Mouse (Mus musculus): ENCODE measurements around the gene Gm44503. TPM values are rescaled to one million over a fixed set of nuclear protein-coding genes. Genes with fewer than 3 reads are reported as not detected.

The Gm44503 gene
- polyA plus RNA-seq, 1 experiment from 2014 or later: not detected

DNA sequence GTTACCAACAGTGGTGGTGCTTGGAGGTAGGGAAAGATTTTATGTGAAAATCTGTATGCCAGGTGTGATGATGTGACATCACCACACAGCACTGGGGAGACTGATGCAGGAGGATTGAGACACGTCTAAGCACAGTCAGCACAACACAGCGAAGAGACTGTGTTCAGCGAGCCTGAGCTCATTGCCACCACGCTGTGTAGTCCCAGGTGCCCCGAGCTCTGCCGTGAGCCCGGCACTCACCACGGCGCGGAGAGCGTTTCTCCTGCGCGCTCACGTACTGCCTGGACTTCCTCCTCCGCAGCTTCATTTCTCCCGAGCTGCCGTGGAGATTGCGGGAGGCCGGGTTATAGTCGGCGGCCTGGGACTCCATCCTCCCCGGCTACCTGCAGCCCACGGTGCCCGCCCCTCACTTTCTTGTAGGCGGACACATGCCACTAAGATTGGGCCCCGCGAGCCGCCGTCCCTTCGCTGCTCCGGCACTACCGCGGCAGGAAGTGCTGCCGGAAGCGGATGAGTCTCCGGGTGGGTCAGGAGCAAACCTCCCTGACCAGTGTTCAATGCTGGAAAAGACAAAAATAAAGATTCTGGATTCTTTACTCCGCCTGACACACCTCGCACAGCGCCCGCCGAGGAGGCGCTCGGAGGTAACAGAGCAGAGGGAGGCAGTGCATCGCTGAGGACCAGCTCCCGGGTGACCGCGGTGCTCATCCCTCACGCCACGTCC is 80.7 kb downstream of the Gm44503 start:
- no peaks in the 10 kb centered on the region for H3K9me3 ChIP-seq
- peak overlapping the region; percentile 79 for H3K4me3 ChIP-seq
- peak overlapping the region; percentile 73 for H3K9ac ChIP-seq
- peaks cover 10% of the 10 kb centered on the region; the same call in 1 of the 2 replicates for H3K36me3 ChIP-seq
- peaks cover 16% of the 10 kb centered on the region for H3K4me1 ChIP-seq
- no peaks in the 10 kb centered on the region for H3K27me3 ChIP-seq
- H3K4me2 ChIP-seq (replicated peaks): peak overlapping the region; percentile 82
- H3K27ac ChIP-seq: peak overlapping the region; percentile 84
- WGBS: under 1% methylated on average over 49 of the region's 49 CpGs
- peak; percentile 80 for ATAC-seq (ENCODE audit: insufficient number of reproducible peaks, insufficient read depth, low FRiP score, low TSS enrichment)

DNA sequence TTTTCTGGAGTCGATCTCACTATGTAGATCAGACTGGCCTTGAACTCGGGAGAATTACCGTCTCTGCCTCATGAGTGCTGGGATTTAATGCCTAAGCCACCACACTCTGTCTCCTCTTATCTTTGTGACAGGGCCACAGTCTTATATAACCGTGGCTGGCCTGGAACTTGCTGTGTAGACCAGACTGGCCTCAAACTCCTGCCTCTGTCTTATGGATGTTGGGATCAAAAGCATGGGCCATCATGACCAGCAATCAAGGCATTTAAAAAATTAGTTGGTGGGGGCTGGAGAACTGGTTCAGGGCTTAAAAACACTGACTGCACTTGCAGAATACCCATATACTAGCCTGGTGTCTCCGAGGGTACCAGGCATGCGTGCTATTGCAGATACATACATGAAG is 81.4 kb downstream of the Gm44503 start, which contains the start of gene Pigb:
Gene Pigb, minus strand, starts transcription at position 299 of the 400 bp plus-strand sequence.
- Histone ChIP-seq H3K27me3 (no peaks in the 10 kb centered on the region), H3K4me2 (replicated peaks) (peak within 1 kb of the TSS; percentile 82)
- no peak for ATAC-seq (ENCODE audit: insufficient number of reproducible peaks, insufficient read depth, low FRiP score, low TSS enrichment)

DNA sequence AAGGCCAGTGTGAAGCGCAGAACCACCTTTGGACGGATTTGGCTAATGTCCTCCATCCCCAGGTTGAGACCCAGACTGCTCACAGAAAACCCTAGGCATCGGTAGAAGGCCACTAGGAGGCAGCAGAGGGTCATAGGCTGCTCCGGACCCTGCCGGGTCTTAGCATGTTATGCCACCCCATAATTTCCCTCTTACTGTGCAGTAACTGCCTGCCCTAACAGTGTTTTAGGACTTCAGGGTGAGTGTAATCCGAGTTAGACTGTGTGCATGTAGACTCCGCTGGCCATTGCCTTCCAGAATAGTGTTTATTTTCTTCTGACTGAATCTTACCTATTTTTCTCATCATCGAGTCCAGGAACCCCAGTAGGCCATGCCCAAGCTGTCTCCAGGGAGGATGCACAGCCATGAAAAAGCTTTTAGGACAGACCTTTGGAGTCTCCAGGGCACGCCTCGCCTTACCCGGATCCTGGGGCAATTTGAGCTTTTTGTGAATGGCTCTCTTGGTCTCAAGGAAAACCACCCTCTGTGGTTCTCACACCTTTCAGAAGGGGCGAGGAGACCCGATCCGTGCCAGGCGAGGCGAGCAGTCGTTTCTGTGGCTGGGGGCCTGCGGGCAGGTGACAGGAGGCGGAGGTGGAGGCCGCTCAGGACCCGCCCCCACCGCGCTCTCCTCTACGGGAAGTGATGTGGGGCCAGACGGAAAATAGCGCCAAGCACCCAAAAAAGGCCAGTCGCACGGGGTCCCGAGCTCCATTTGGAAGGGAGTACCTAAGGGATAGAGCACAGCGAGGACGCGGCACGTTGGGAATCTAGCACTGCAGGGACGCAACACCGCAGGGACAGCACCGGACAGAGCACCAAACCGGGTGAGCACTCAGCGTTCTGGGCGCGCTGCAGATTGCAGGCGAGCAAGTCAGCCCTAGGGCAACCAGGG is 85.8 kb downstream of the Gm44503 start, which contains the start of gene Rab27a:
Gene Rab27a, plus strand, starts transcription at position 709 of the 934 bp plus-strand sequence.
- peaks cover 23% of the 10 kb centered on the region for H3K4me1 ChIP-seq
- peak within 1 kb of the TSS; percentile 49 for H3K4me3 ChIP-seq
- 1% methylated on average over 41 of the region's 41 CpGs for WGBS
- ATAC-seq (ENCODE audit: insufficient number of reproducible peaks, insufficient read depth, low FRiP score, low TSS enrichment): peak; percentile 25; the same call in 1 of the 2 replicates
- no peak within 1 kb of the TSS for H3K27ac ChIP-seq
- no peaks in the 10 kb centered on the region for H3K9me3 ChIP-seq
- peak within 1 kb of the TSS; percentile 95 for H3K4me2 ChIP-seq (replicated peaks)
- peak within 1 kb of the TSS; percentile 60 for H3K9ac ChIP-seq
- H3K27me3 ChIP-seq: no peaks in the 10 kb centered on the region
- no peaks in the 10 kb centered on the region for H3K36me3 ChIP-seq

More for the DNA sequence above, 81.4 kb downstream of the Gm44503 start, which contains the start of gene Pigb:
- WGBS: 31% methylated on average over 6 of the region's 6 CpGs
- peak within 1 kb of the TSS; percentile 73 for H3K9ac ChIP-seq
- peaks cover 10% of the 10 kb centered on the region; the same call in 1 of the 2 replicates for H3K36me3 ChIP-seq
- H3K27ac ChIP-seq: peak within 1 kb of the TSS; percentile 84
- H3K9me3 ChIP-seq: no peaks in the 10 kb centered on the region
- H3K4me1 ChIP-seq: peaks cover 21% of the 10 kb centered on the region
- H3K4me3 ChIP-seq: peak within 1 kb of the TSS; percentile 79

DNA sequence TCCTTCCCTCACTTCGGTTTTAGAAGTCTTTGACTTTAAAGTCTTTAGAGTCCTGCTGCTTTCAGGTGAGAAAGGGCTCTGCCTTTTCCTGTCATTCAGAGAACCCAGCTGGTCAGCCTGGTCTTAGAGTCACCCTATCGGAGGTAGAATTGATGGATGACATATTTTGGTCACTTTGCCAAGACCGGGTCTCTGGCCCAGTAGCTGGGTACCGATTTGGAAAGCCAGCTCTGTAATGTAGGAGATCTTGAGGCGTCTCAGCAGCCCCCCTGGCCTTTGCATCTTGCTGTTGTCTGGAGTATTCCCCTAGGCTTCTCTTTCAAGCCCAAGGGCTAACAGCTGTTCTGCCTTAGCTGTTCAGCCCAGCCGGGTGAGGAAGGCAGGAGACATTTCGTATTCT is 86.6 kb downstream of the Gm44503 start:
- WGBS: 8% methylated on average over 7 of the region's 7 CpGs
- H3K9ac ChIP-seq: peak overlapping the region; percentile 60; the same call in 1 of the 2 replicates
- H3K36me3 ChIP-seq: no peaks in the 10 kb centered on the region

DNA sequence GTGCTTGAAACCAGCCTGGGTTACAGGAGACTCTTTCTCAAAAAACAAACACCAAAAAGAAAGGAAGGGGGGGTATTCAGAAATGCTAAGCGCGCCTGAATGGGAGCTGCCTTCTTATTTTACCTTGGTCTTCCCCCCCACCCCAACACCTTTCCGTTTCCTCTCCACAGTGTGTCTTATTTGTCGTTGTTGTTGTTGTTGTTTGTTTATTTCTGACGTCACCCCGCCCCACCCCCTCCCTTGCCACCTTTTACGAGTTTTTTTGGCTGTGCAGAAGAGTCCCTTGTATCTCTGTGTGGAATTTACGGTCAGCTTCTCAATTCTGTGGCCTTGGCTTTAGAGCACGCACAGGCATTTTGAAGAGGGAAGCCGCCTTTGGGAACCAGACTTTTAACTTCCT is 87.1 kb downstream of the Gm44503 start:
- H3K9ac ChIP-seq: no peak overlapping the region
- WGBS: 69% methylated on average over 10 of the region's 10 CpGs
- ATAC-seq (ENCODE audit: insufficient number of reproducible peaks, insufficient read depth, low FRiP score, low TSS enrichment): no peak
- peak overlapping the region; percentile 95 for H3K4me2 ChIP-seq (replicated peaks)
- H3K4me3 ChIP-seq: peak overlapping the region; percentile 49
- H3K27me3 ChIP-seq: no peaks in the 10 kb centered on the region
- H3K27ac ChIP-seq: no peak overlapping the region
- peaks cover 20% of the 10 kb centered on the region; the same call in 1 of the 2 replicates for H3K4me1 ChIP-seq
- H3K9me3 ChIP-seq: no peaks in the 10 kb centered on the region
- H3K36me3 ChIP-seq: no peaks in the 10 kb centered on the region

More for the DNA sequence above, 86.6 kb downstream of the Gm44503 start:
- Histone ChIP-seq H3K27me3 (no peaks in the 10 kb centered on the region), H3K27ac (no peak overlapping the region), H3K4me3 (peak overlapping the region; percentile 49), H3K9me3 (no peaks in the 10 kb centered on the region), H3K4me1 (peaks cover 23% of the 10 kb centered on the region), H3K4me2 (replicated peaks) (peak overlapping the region; percentile 95)
- no peak for ATAC-seq (ENCODE audit: insufficient number of reproducible peaks, insufficient read depth, low FRiP score, low TSS enrichment)

DNA sequence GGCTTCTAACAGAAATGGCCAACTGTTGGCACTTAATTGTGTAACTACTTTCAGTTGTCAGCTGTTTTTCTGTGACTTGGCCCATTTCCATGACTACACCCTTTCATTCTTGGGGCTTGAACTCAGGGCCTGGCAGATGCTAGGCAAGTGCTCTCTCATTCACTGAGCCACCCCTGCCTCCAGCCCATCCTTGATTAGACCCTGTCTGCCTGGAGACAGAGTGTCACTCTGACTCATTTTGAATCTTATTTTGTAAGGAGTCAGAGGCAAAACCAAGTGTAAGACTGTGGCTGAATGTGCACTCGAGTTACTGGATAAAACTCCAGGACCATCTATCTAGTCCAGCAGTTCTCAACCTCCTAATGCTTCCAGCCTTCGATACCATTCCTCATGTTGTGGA is 89.3 kb downstream of the Gm44503 start:
- Histone ChIP-seq H3K4me3 (no peak overlapping the region), H3K36me3 (no peaks in the 10 kb centered on the region), H3K4me1 (peaks cover 20% of the 10 kb centered on the region; the same call in 1 of the 2 replicates), H3K9ac (no peak overlapping the region), H3K4me2 (replicated peaks) (no peak overlapping the region), H3K27me3 (no peaks in the 10 kb centered on the region), H3K27ac (no peak overlapping the region), H3K9me3 (no peaks in the 10 kb centered on the region)
- ATAC-seq (ENCODE audit: insufficient number of reproducible peaks, insufficient read depth, low FRiP score, low TSS enrichment): no peak
- WGBS: 91% methylated on average over 2 of the region's 2 CpGs

DNA sequence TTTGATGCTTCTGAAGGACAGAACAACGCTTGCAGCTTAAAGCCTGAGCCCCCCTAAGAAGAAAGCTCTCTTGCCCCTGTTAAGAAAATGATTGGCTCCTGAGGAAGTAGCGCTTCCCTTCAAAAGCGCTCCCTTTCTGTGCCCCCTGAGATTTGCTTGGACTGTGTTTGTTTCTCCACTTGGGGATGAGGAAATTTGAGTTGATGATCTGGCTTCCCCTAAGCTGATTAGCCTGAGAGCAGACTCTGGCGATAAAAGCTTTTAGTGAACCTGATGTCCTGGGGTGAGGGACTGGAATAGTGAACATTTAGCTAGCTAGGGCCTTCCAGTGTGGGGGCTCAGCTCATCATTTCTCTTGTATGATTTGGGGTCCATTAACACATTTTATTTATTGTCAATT is 90.3 kb downstream of the Gm44503 start:
- no peaks in the 10 kb centered on the region for H3K36me3 ChIP-seq
- no peak overlapping the region for H3K4me2 ChIP-seq (replicated peaks)
- WGBS: 12% methylated on average over 4 of the region's 4 CpGs
- no peaks in the 10 kb centered on the region for H3K9me3 ChIP-seq
- H3K9ac ChIP-seq: no peak overlapping the region
- H3K4me1 ChIP-seq: peaks cover 20% of the 10 kb centered on the region; the same call in 1 of the 2 replicates
- no peak overlapping the region for H3K27ac ChIP-seq
- ATAC-seq (ENCODE audit: insufficient number of reproducible peaks, insufficient read depth, low FRiP score, low TSS enrichment): no peak
- no peak overlapping the region for H3K4me3 ChIP-seq
- H3K27me3 ChIP-seq: no peaks in the 10 kb centered on the region

DNA sequence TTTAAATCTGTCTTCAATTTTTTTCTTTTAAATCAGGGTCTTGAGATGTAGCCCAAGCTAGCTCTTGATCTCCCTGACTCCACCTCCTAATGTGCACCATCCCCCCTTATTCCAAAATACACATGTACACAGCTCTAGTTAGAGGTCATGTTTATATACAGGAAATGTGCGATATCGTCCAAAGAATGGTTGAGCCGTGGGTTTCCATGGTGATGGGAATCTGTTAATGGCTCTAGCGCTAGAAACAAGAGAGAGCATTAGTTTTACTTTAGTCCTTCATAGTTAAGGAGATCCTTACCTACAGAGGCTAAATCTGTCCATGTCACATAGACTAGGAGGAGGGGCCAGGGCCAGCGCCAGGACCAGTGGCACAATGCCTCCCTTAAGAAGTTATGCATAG is 91.2 kb downstream of the Gm44503 start:
- Histone ChIP-seq H3K4me3 (no peak overlapping the region), H3K27ac (no peak overlapping the region), H3K27me3 (no peaks in the 10 kb centered on the region), H3K4me1 (peaks cover 13% of the 10 kb centered on the region; the same call in 1 of the 2 replicates), H3K9me3 (no peaks in the 10 kb centered on the region), H3K4me2 (replicated peaks) (no peak overlapping the region), H3K36me3 (no peaks in the 10 kb centered on the region), H3K9ac (no peak overlapping the region)
- ATAC-seq (ENCODE audit: insufficient number of reproducible peaks, insufficient read depth, low FRiP score, low TSS enrichment): no peak
- 61% methylated on average over 5 of the region's 5 CpGs for WGBS

DNA sequence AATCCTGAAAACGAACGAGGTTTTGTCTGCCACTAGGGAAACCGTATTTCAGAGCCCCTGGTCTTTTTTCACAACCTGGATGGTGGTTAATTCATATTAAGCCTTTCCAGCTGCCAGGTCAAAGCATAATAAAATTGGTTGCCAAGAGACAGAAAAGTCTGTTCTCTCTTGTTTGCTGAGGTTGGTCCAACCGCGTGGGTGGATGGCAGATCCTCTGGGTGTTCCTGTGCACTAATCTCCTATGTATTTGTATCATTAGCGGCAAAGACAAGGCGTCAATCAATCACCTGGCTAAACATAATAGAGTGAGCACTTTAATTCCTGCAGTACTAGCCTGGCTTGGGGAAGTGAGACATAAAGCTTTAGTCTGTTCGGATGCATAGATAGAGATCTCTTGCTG is 92.0 kb downstream of the Gm44503 start:
- no peak for ATAC-seq (ENCODE audit: insufficient number of reproducible peaks, insufficient read depth, low FRiP score, low TSS enrichment)
- Histone ChIP-seq H3K4me2 (replicated peaks) (no peak overlapping the region), H3K36me3 (no peaks in the 10 kb centered on the region), H3K4me3 (no peak overlapping the region), H3K4me1 (peaks cover 6% of the 10 kb centered on the region; the same call in 1 of the 2 replicates), H3K27ac (no peak overlapping the region), H3K9me3 (no peaks in the 10 kb centered on the region), H3K27me3 (no peaks in the 10 kb centered on the region), H3K9ac (no peak overlapping the region)
- 60% methylated on average over 8 of the region's 8 CpGs for WGBS

DNA sequence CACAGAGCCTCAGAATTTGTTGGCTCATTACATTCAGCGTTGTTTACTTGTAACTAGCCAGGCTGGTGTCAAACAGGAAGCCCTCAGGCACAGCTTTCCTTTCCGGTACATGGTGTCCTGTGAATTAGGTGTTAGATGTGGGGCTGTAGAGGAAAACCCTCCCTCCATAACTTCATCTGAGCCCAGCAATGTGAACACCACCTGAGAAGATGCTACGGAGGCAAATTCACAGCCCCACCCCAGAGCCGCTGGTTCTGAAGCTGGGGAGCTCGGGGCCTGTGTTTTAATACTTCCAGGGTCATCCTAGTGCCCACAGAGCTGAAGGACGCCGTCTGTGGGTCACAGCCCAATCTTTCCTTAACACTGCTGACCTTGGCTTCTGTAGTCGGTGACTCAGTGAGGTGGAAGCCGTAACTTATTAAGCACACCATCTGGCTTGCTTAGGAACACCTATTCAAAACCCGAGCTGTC is 96.8 kb downstream of the Gm44503 start:
- Histone ChIP-seq H3K27ac (no peak overlapping the region), H3K4me2 (replicated peaks) (no peak overlapping the region), H3K4me1 (no peaks in the 10 kb centered on the region), H3K9me3 (no peaks in the 10 kb centered on the region), H3K36me3 (no peaks in the 10 kb centered on the region), H3K9ac (no peak overlapping the region), H3K27me3 (no peaks in the 10 kb centered on the region), H3K4me3 (no peak overlapping the region)
- no peak for ATAC-seq (ENCODE audit: insufficient number of reproducible peaks, insufficient read depth, low FRiP score, low TSS enrichment)
- WGBS: 56% methylated on average over 10 of the region's 10 CpGs

DNA sequence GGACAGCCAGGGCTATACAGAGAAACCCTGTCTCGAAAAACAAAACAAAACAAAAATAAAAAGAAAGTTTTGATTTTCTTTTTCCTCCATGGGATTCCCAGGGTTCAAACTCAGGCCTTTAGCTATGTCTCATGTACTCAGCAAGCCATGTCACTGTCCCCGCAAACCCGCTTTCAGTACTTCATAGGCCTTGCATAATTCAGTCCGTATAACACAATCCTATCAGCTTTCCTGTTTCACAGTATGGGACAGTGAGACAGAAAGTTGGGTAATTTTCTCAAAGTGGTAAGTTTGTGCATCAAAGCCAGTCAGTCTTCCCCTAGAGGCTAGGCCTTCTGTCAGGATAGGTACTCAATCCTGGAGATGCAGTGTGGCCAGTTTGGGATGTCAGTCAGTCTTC is 100.6 kb downstream of the Gm44503 start:
- WGBS: 88% methylated on average over 4 of the region's 4 CpGs
- no peak overlapping the region for H3K9ac ChIP-seq
- no peak overlapping the region for H3K4me3 ChIP-seq
- H3K4me1 ChIP-seq: peaks cover 11% of the 10 kb centered on the region
- no peaks in the 10 kb centered on the region for H3K9me3 ChIP-seq
- no peaks in the 10 kb centered on the region for H3K36me3 ChIP-seq
- H3K4me2 ChIP-seq (replicated peaks): no peak overlapping the region
- H3K27ac ChIP-seq: no peak overlapping the region
- H3K27me3 ChIP-seq: no peaks in the 10 kb centered on the region
- ATAC-seq (ENCODE audit: insufficient number of reproducible peaks, insufficient read depth, low FRiP score, low TSS enrichment): no peak

Data from embryonic facial prominence, embryonic 12.5 days (tissue).